In the genomic region with DNA sequence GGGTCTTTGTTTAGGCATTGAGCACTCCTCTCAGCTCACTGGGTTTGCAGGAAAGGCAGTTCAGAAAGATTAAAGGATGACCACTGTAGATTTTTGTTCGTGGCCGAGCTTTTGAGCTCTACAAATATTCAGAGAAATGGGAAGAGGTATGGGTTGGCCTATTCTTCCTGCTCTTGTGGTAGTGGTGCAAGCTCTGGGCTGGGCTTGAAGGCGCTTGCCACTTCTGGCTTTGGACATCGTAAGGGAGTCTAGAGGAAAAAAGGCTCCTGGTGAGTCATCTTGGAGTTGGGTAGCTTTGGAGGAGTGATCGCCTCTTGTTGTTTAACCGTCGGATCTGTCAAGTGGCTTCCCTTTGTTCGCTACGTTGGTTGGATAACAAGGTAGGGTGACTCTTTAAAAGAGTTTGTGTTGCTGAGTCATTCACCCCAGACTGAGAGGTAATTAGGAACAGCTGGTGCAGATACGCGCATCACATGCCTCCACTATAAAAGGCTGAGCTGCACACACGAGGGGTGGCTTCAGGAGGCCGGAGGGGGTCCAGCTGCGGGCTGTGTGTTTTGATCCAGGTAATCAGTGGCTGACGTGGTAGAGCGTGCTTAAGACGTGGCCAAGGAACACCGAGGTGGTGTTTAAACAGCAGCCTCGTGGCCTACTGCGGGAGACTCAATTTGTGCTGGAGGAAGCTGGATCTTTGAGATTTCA, we compare ENCODE assay signal across 8 mouse cellular contexts. TPM values are rescaled to one million over a fixed set of nuclear protein-coding genes. Genes with fewer than 3 reads are reported as not detected.
DNase-seq lines count a peak whose midpoint lies in the region; ATAC-seq and TF ChIP-seq lines count a peak whose summit lies in the region.

No protein-coding gene starts in this region.

- peak overlapping the region; percentile 84 for H3K4me3 ChIP-seq in hindbrain, postnatal 0 days (ENCODE audit: low read length)
- H3K4me3 ChIP-seq in liver, adult 2 months (ENCODE audit: insufficient read depth, low read depth, low read length), result peak overlapping the region; percentile 69
- peak overlapping the region; percentile 92 for H3K4me3 ChIP-seq in midbrain, postnatal 0 days (ENCODE audit: low read depth, low read length)
- peak overlapping the region; percentile 88 for H3K4me3 ChIP-seq in stomach, embryonic 15.5 days (replicated peaks)

- peak overlapping the region; percentile 92 for H3K9ac ChIP-seq in hindbrain, postnatal 0 days (replicated peaks; ENCODE audit: low read length)
- H3K9ac ChIP-seq in liver, adult 2 months (ENCODE audit: low read depth, low read length), result peak overlapping the region; percentile 97
- peak overlapping the region; percentile 95 for H3K9ac ChIP-seq in midbrain, postnatal 0 days (replicated peaks; ENCODE audit: low read length, poor library complexity, severe bottlenecking)
- H3K9ac ChIP-seq in stomach, embryonic 15.5 days, result peak overlapping the region; percentile 93

- H3K27ac ChIP-seq in hindbrain, postnatal 0 days, result peak overlapping the region; percentile 93
- peak overlapping the region; percentile 85 for H3K27ac ChIP-seq in liver, adult 2 months (replicated peaks; ENCODE audit: insufficient read depth, low read depth, low read length)
- peak overlapping the region; percentile 85 for H3K27ac ChIP-seq in midbrain, postnatal 0 days (ENCODE audit: low read depth, low read length)
- peak overlapping the region; percentile 93 for H3K27ac ChIP-seq in stomach, embryonic 15.5 days

- H3K9me3 ChIP-seq in hindbrain, postnatal 0 days (ENCODE audit: low read length), result no peaks in the 10 kb centered on the region
- H3K9me3 ChIP-seq in midbrain, postnatal 0 days (ENCODE audit: low read length), result no peaks in the 10 kb centered on the region
- no peaks in the 10 kb centered on the region for H3K9me3 ChIP-seq in stomach, embryonic 15.5 days

- ATAC-seq in hindbrain, postnatal 0 days, result peak; percentile 43
- ATAC-seq in midbrain, postnatal 0 days (ENCODE audit: low FRiP score), result no peak
- ATAC-seq in stomach, embryonic 15.5 days (ENCODE audit: insufficient read depth, low FRiP score, low read depth), result peak; percentile 39; the same call in 1 of the 2 replicates

- TF ChIP-seq CTCF in hindbrain, postnatal 0 days (IDR thresholded peaks at IDR 0.05; ENCODE audit: low read depth), result no peak
- no peak for TF ChIP-seq CTCF in liver, adult 2 months (IDR thresholded peaks at IDR 0.05; ENCODE audit: low read depth, low read length)
- no peak for TF ChIP-seq CTCF in midbrain, postnatal 0 days (IDR thresholded peaks at IDR 0.05)

- H3K79me2 ChIP-seq in liver, adult 2 months (ENCODE audit: control insufficient read depth, insufficient read depth, low read length), result peaks cover 37% of the 10 kb centered on the region

- H3K36me3 ChIP-seq in hindbrain, postnatal 0 days (ENCODE audit: insufficient read depth, low read length), result no peaks in the 10 kb centered on the region
- no peaks in the 10 kb centered on the region for H3K36me3 ChIP-seq in liver, adult 2 months (ENCODE audit: control insufficient read depth, insufficient read depth, low read length)
- no peaks in the 10 kb centered on the region for H3K36me3 ChIP-seq in midbrain, postnatal 0 days (ENCODE audit: insufficient read depth, low read length)
- no peaks in the 10 kb centered on the region for H3K36me3 ChIP-seq in stomach, embryonic 15.5 days

- H3K4me1 ChIP-seq in hindbrain, postnatal 0 days (ENCODE audit: insufficient read depth, low read length), result peaks cover 6% of the 10 kb centered on the region
- H3K4me1 ChIP-seq in liver, adult 2 months (ENCODE audit: control insufficient read depth, insufficient read depth, low read length), result peaks cover 25% of the 10 kb centered on the region
- no peaks in the 10 kb centered on the region; the same call in 1 of the 2 replicates for H3K4me1 ChIP-seq in midbrain, postnatal 0 days (ENCODE audit: insufficient read depth, low read length)
- H3K4me1 ChIP-seq in stomach, embryonic 15.5 days, result peaks cover 10% of the 10 kb centered on the region; the same call in 1 of the 2 replicates

- H3K27me3 ChIP-seq in hindbrain, postnatal 0 days (ENCODE audit: insufficient read depth, low read length), result no peaks in the 10 kb centered on the region
- no peaks in the 10 kb centered on the region for H3K27me3 ChIP-seq in liver, adult 2 months (ENCODE audit: control insufficient read depth, insufficient read depth, low read length)
- H3K27me3 ChIP-seq in midbrain, postnatal 0 days (ENCODE audit: insufficient read depth, low read length), result no peaks in the 10 kb centered on the region
- no peaks in the 10 kb centered on the region for H3K27me3 ChIP-seq in stomach, embryonic 15.5 days (replicated peaks)

- no peak for TF ChIP-seq POLR2A in liver, adult 2 months (IDR thresholded peaks at IDR 0.05; ENCODE audit: extremely low read depth, insufficient read depth, low read length)

- H3K4me2 ChIP-seq in hindbrain, postnatal 0 days (ENCODE audit: low read depth, low read length), result peak overlapping the region; percentile 65
- H3K4me2 ChIP-seq in midbrain, postnatal 0 days (ENCODE audit: low read depth, low read length, poor library complexity, severe bottlenecking), result peak overlapping the region; percentile 81
- peak overlapping the region; percentile 73 for H3K4me2 ChIP-seq in stomach, embryonic 15.5 days

- DNase-seq in right cerebral cortex, adult 2 months (ENCODE audit: low spot score in 2 of 2), result peak; percentile 23 to 37
- DNase-seq in right cerebral cortex, postnatal 14 days, result no peak
- peak; percentile 85 for DNase-seq in c-Kit-positive CD71-positive TER-119-positive erythroid progenitor cells, embryonic 14.5 days (ENCODE audit: low spot score)
- peak; percentile 20 to 28 for DNase-seq in frontal cortex, postnatal 14 days (ENCODE audit: low spot score in 2 of 2)
- peak; percentile 69 for DNase-seq in hindbrain, postnatal 0 days (ENCODE audit: low spot score)
- DNase-seq in liver, adult 2 months (ENCODE audit: extremely low read depth, low read depth, low spot score), result peak; percentile 86
- DNase-seq in midbrain, postnatal 0 days (ENCODE audit: low spot score), result peak; percentile 67

- under 1% methylated on average over 20 of the region's 20 CpGs for WGBS in hindbrain, postnatal 0 days
- WGBS in liver, adult 2 months, result under 1% methylated on average over 20 of the region's 20 CpGs
- WGBS in midbrain, postnatal 0 days, result under 1% methylated on average over 20 of the region's 20 CpGs
- 2% methylated on average over 20 of the region's 20 CpGs for WGBS in stomach, embryonic 15.5 days

RNA-seq across cellular contexts. Expression of a gene that starts 1.1 kb away (rescaled TPM):
- 34.2 and 44.5 TPM in 2 replicates for total RNA-seq in hindbrain, postnatal 0 days (2014; rRNA removed)
- 12.3 and 13.1 TPM in 2 replicates for polyA plus RNA-seq in hindbrain, postnatal 0 days (2015; fragmentation: Nextera tagmentation; extraction: Ambion mirVana)
- 28.9 and 34.8 TPM in 2 replicates for total RNA-seq in liver, adult 2 months (2014; rRNA removed)
- polyA plus RNA-seq in liver, adult 2 months (2012; rRNA removed), result 6.3 and 8.2 TPM in 2 replicates
- 32.9 and 44.0 TPM in 2 replicates for total RNA-seq in midbrain, postnatal 0 days (2014; rRNA removed)
- polyA plus RNA-seq in midbrain, postnatal 0 days (2015; fragmentation: Nextera tagmentation; extraction: Ambion mirVana), result 9.4 and 10.3 TPM in 2 replicates
- 12.3 and 13.7 TPM in 2 replicates for polyA plus RNA-seq in stomach, embryonic 15.5 days (2015; fragmentation: Nextera tagmentation; extraction: Ambion mirVana)
